Mouse (Mus musculus) heart, adult 18-20 months (tissue): ENCODE measurements at regions not wholly inside any gene's neighbourhood (a gene's known extent, or its start where the extent isn't known, plus 50 kb on each side); places are given as distances from the start of the nearest gene placed in this dataset.
A peak's percentile ranks its signal among the peaks of the same experiment; 100 is the strongest.

Experiments
- DNase-seq, 2 experiments: peaks; one replicate each; pipeline ENCODE4 v3.0.0; 2021 to 2022; ENCODE audit warnings: mixed read lengths in 1 of 2

- no peak for DNase-seq
These were observed 97.8 kb upstream of the Tcf21 start for GRCm38 (mm10) chr10:22917797-22918196.

- no peak for DNase-seq
These were observed 96.0 kb upstream of the Tcf21 start for GRCm38 (mm10) chr10:22915785-22916514.

DNA sequence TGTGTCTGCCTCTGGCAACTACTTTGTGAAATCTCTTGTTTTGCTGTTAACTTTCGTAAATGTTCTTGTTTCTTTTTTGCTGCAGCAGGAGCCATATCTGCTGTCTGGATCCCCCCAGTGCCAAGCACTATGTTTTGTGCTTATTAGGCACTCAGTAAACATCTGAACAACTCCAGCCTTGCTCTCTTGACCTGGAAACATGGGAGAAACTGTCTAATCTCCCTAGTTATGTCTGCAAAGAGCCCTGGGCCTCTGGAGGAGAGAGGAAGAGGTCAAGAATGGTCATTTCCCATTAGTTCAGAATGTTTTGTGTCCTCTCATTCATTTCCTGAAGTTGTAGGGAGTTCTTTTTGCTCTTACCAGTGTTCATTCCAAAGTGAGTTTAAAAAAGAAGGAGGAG is 93.1 kb upstream of the Tcf21 start:
- DNase-seq: no peak

- DNase-seq: no peak
These were observed 88.7 kb upstream of the Tcf21 start for GRCm38 (mm10) chr10:22908640-22909039.

DNA sequence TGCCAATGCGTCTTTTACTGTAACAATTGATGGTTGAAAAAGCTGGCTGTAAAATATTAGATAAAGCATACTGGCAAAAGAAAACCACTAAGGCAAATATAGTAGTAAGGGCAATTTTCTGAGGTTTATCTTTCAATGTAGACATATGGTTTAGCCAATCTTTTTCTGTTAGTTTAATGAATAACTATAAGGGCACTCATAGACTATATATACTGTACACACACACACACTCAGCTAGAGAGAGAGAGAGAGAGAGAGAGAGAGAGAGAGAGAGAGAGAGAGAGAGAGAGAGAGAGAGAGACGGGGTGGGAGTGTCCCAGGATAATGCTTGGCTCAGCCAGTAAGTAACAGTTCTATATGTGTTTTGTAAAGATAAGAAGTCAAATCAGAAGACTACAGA is 85.3 kb upstream of the Tcf21 start:
- DNase-seq: no peak

GRCm38 (mm10) chr10:22893442-22893985 is 73.5 kb upstream of the Tcf21 start:
- no peak for DNase-seq

DNA sequence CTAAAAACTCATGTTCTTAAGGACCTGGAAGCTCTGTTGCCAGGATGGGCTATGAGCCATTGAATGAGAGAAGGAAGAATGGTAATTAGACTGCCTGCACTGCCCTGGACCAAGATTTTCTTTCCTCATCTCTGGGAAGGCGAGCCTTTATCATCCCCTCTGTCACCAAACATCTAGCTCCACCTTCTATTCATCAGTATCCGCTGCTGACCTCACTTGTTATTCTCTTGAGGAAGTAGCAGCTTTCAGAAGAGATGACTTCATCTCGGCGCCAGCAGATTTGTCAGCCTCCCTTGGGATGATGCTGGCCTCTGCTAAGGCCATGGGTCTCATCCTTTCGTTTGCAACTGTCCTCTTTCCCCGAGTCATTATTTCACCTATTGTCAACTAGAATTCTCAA is 67.5 kb upstream of the Tcf21 start:
- DNase-seq: peak; percentile 46 to 73

- DNase-seq: no peak
These were observed 59.7 kb upstream of the Tcf21 start for GRCm38 (mm10) chr10:22879714-22880113.

DNA sequence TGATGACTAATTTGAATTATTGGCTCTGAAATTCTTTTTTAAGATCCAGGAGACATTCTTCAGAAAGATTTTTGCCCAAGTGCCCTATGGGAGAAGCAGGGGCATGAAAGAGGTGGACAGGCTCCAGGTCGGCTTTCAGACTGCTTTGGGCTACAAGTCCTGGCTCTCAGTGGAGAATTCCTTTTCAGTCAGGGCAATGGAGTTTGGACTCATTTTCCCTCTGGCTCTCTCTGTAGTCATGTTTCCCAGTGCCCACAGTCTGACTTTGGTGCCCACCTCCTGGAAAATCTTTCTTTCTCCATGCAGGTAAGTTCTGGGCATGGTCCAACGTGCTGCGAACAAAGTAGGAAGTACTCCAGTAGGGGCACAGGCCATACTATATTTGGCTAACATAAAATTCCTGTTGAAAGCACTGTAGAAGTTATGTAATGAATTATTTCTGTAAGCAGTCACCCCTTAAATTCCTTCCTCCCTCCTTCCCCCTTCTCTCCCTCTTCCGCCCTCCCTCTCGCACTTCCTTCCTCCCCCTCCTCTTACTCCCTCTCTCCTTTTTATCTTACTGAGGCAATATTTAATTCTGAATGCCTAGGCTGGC is 57.7 kb upstream of the Tcf21 start:
- DNase-seq: no peak

DNA sequence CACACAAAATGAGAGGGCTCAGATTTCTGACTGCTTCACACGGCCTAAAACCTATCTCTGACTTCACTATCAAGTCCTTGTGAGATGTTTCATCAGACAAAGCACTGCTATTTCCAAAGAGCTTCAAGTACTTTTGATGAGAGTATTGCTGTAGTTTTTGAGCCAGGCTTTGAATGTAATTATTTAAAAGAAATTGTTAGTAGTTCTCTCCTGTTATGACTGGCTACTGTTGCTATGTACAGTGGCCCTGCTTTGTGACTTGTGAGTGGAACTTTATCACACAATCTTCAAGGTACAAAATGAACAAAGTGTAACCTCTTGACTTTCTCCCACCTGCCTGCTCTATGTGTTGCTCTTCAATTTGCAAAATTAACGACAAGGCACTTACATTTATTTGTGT is 57.1 kb upstream of the Tcf21 start:
- no peak for DNase-seq

GRCm38 (mm10) chr10:22875675-22876074 is 55.7 kb upstream of the Tcf21 start:
- peak; percentile 27 to 29 for DNase-seq

GRCm38 (mm10) chr10:22875181-22875580 is 55.2 kb upstream of the Tcf21 start:
- peak; percentile 48 to 78 for DNase-seq
